Mouse (Mus musculus) forebrain, embryonic 14.5 days (tissue): ENCODE results near the gene Stx6. TPM values are rescaled to one million over a fixed set of nuclear protein-coding genes. Genes with fewer than 3 reads are reported as not detected.

Experiments
- ATAC-seq: fragments of 200-750 bp; cut with Nextera tagmentation; 2 replicates; pipeline ENCODE4 v1.8.0; 2017; ENCODE audit warnings: mild to moderate bottlenecking, moderate library complexity
- DNase-seq: peaks from one replicate; pipeline ENCODE4 v3.0.0-alpha.2; 2015; ENCODE audit warnings: low spot score
- H3K27ac ChIP-seq: fragments of 300-500 bp; sonication (generic); 2 replicates; pipeline ENCODE4 v1.5.1; 2014; ENCODE audit warnings: low read depth, mild to moderate bottlenecking, control low read depth, low read length, moderate library complexity
- H3K27me3 ChIP-seq: fragments of 300-500 bp; sonication (generic); replicated peaks from 2 replicates; pipeline ENCODE4 v1.6.1; 2014; ENCODE audit warnings: low read length, control low read depth, mixed read lengths; ENCODE audit not compliant: control insufficient read depth, insufficient read depth
- H3K36me3 ChIP-seq: fragments of 300-500 bp; sonication (generic); 2 replicates; pipeline ENCODE4 v1.6.1; 2014; ENCODE audit warnings: low read length, control low read depth; ENCODE audit not compliant: control insufficient read depth, insufficient read depth
- H3K4me1 ChIP-seq: fragments of 300-500 bp; sonication (generic); 2 replicates; pipeline ENCODE4 v1.6.1; 2014; ENCODE audit warnings: antibody characterized with exemption, low read length, control low read depth; ENCODE audit not compliant: control insufficient read depth, insufficient read depth
- H3K4me2 ChIP-seq: fragments of 300-500 bp; sonication (generic); 2 replicates; pipeline ENCODE4 v1.6.1; 2014; ENCODE audit warnings: mild to moderate bottlenecking, control low read depth, low read length
- H3K4me3 ChIP-seq: fragments of 300-500 bp; sonication (generic); 2 replicates; pipeline ENCODE4 v1.5.1; 2014; ENCODE audit warnings: low read depth, low read length, control low read depth
- H3K9ac ChIP-seq: fragments of 300-500 bp; sonication (generic); 2 replicates; pipeline ENCODE4 v1.6.1; 2014; ENCODE audit warnings: mild to moderate bottlenecking, low read length, control low read depth, moderate library complexity
- H3K9me3 ChIP-seq: fragments of 300-500 bp; sonication (generic); replicated peaks from 2 replicates; pipeline ENCODE4 v1.6.1; 2016; ENCODE audit warnings: low read length, control low read depth, mixed read lengths; ENCODE audit not compliant: control insufficient read depth
- WGBS: fragments of 180-500 bp; shearing (Covaris S2); extraction: QIAGEN DNeasy Blood & Tissue Kit; methylation state at CpG from one replicate; pipeline ENCODE4 v1.1.7; 2014; 5-methylcytosine and 5-hydroxymethylcytosine counted together
- polyA plus RNA-seq: library from polyadenylated mRNA; unstranded; fragments of >200 nt; fragmentation: Nextera tagmentation; extraction: Ambion mirVana; gene quantifications from 2 replicates; pipeline ENCODE4 v1.2.1, GENCODE M21; 2014

Stx6 gene
- polyA plus RNA-seq, 1 experiment from 2014 or later: 97.7 TPM

DNA sequence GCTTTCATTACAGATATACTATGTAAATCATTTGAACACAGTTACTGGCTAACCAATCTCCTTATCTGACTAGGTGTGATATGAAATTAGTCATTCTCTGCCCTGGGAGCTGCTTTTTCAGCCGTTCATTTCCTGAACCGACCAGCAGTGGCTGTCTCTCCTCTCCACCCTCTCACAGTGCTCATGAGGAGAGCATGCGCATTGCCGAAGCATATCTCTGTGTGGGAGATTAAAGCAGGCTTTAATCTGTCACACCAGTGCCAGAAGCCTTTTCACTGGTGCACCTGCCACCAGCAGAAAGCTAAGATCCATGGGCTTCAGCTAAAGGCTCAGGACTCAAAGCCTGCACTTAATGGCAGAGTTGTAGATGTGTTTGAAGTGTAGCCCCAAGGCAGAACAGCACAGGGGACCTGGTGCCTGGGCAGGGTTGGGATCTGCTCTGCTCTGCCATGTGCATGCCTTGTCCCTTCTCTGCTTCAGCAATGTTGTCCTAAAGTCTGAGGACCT lies 42.9 kb downstream of the Stx6 start:
- Histone ChIP-seq H3K4me3 (no peak overlapping the region), H3K4me1 (peaks cover 56% of the 10 kb centered on the region), H3K9me3 (no peaks in the 10 kb centered on the region), H3K36me3 (peaks cover 44% of the 10 kb centered on the region), H3K27ac (peak overlapping the region; percentile 66; the same call in 1 of the 2 replicates), H3K4me2 (no peak overlapping the region), H3K27me3 (no peaks in the 10 kb centered on the region), H3K9ac (no peak overlapping the region)
- no peak; the same call in 1 of the 2 replicates for ATAC-seq
- DNase-seq: peak; percentile 48
- 51% methylated on average over 4 of the region's 4 CpGs for WGBS

DNA sequence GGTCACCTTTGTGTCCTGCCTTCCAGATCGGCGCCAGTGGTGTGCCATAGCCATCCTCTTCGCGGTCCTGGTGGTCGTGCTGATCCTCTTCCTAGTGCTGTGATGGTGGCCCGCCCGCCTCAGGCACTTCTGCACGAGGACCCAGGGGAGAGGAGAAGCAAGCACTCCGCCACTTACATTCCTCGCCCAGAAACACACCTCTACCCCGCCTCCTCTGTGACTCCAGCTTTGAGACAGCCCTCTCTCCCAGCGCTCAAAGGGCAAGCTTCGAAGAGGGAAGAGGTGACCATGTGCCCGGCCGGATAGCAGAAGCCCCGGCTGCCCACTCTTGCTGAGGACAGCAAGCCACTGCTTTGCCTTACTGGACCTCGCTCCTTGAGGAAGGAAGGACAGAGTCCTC lies 43.4 kb downstream of the Stx6 start:
- H3K4me1 ChIP-seq: peaks cover 56% of the 10 kb centered on the region
- H3K36me3 ChIP-seq: peaks cover 42% of the 10 kb centered on the region
- H3K27me3 ChIP-seq: no peaks in the 10 kb centered on the region
- H3K9ac ChIP-seq: peak overlapping the region; percentile 21; the same call in 1 of the 2 replicates
- no peak for DNase-seq
- no peak overlapping the region for H3K4me3 ChIP-seq
- H3K9me3 ChIP-seq: no peaks in the 10 kb centered on the region
- no peak for ATAC-seq
- 86% methylated on average over 17 of the region's 17 CpGs for WGBS
- peak overlapping the region; percentile 66 for H3K27ac ChIP-seq
- no peak overlapping the region for H3K4me2 ChIP-seq

DNA sequence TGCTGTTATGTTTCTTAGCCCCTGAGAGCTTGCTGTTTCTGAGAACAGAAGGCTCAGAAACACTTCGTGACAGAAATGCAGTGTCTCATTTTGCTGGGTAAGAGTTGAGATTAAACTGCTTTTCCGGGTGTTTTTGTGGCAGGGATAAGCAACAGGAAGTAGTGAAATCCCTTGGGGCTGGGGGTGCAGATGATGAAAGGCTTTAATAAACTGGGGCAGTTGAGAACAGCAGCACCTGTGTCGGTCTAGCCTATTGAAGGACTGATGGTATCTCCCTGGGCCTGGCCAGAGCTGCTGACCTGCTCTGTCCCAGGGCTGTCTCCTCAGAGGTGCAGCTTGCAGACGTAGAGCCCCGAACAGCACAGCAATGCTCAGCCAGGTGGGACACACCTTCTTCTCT lies 44.0 kb downstream of the Stx6 start:
- DNase-seq: no peak
- Histone ChIP-seq H3K27me3 (no peaks in the 10 kb centered on the region), H3K27ac (peak overlapping the region; percentile 66), H3K36me3 (peaks cover 42% of the 10 kb centered on the region), H3K4me1 (peaks cover 52% of the 10 kb centered on the region), H3K9ac (peak overlapping the region; percentile 21; the same call in 1 of the 2 replicates), H3K4me3 (no peak overlapping the region), H3K9me3 (no peaks in the 10 kb centered on the region), H3K4me2 (no peak overlapping the region)
- no peak for ATAC-seq
- WGBS: 88% methylated on average over 5 of the region's 5 CpGs

DNA sequence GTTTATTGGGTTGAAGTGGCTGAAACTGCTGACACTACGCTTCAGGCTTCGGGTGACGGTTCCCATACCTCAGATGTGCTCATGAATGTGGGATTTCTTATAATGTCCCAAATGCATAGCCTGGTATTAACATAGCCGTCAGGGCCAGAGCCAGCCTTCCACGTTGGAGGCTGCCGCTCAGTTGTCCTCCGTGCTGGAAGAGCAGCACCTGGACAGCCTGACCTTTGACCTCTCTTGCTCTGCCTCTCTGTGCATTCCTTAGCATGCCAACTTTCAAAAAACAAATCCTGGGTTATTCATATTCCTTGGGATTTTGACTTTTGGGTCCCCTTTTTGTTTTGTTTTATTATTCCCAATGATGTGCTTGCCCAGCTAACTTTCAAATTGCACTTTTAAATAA lies 44.6 kb downstream of the Stx6 start:
- Histone ChIP-seq H3K36me3 (peaks cover 40% of the 10 kb centered on the region), H3K27ac (peak overlapping the region; percentile 66; the same call in 1 of the 2 replicates), H3K9ac (no peak overlapping the region), H3K4me2 (no peak overlapping the region), H3K4me3 (no peak overlapping the region), H3K27me3 (no peaks in the 10 kb centered on the region), H3K4me1 (peaks cover 52% of the 10 kb centered on the region), H3K9me3 (no peaks in the 10 kb centered on the region)
- WGBS: 77% methylated on average over 7 of the region's 7 CpGs
- no peak for ATAC-seq
- no peak for DNase-seq

DNA sequence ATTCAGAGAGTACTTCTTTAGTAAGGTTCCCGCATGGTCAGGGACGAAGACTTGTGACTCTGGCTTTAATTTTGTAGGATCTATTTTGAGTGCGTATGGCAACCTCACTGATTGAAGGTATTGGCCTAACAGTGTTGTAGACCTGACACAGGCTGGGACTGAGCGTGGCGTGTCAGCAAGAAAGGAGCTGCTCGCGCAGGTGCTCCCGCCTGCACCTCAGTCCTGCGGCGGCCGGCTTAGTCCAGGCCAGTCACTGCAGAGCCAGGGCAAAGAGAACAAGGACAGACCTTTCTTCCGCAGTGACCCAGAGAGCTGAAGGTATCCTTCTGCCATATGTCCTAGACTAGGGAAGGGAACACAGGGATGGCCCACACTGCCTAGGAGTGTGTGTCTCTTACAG lies 45.4 kb downstream of the Stx6 start:
- Histone ChIP-seq H3K9ac (peak overlapping the region; percentile 40; the same call in 1 of the 2 replicates), H3K4me2 (0 out of 2 replicates have a peak overlapping the region, but pooled peaks have one; percentile 7), H3K9me3 (no peaks in the 10 kb centered on the region), H3K27ac (peak overlapping the region; percentile 92), H3K27me3 (no peaks in the 10 kb centered on the region), H3K36me3 (peaks cover 34% of the 10 kb centered on the region), H3K4me3 (no peak overlapping the region), H3K4me1 (peaks cover 52% of the 10 kb centered on the region)
- ATAC-seq: peak; percentile 18
- DNase-seq: no peak
- WGBS: 63% methylated on average over 12 of the region's 12 CpGs

DNA sequence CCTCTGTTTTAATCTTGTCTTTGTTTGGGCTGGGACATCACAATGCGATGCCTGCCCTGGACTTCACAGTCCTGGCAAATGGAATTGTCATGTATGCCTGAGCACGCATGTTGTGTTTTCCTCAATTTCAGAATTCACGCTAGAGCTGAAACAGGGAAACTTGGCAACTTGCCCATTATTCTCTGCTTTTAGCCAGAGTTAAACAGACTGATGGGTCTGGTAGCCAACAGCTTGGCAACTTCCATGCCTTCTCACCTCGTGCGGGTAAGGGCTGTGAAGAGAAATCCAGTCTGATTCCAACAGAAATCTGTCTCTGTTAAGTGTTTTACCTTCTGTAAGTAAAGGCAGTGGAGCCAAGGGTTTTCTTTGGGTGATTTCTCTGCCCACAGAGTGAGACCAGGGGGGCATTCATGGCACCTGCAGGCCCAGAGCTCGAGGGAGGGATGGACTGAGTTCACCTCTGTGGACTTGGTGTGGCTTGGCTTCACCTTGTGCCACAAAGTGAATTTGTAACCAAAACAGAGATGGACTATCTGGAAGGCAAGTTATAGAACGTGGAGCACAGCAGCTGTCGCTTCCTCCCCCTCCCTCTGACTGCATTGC lies 46.1 kb downstream of the Stx6 start:
- Histone ChIP-seq H3K36me3 (peaks cover 34% of the 10 kb centered on the region), H3K9ac (no peak overlapping the region), H3K4me2 (no peak overlapping the region)

DNA sequence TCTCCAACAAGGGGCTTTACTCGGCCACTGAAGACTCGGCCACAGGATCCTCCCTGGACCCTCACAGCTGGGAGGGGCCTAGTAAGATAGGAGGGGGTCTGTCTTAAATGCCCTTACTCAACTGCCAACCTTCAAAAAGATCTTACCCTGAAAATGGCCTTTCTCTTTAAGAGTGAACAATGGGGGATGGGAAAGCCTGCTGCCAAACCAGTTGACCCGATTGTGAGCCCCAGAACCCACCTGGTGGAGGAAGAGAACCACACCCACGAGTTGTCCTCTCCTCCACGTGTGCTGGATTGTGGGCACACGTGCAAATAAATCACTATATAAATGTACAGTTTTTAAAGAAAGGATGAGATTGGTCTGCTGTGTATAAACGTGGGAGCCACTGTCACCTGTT lies 46.8 kb downstream of the Stx6 start:
- peaks cover 55% of the 10 kb centered on the region for H3K4me1 ChIP-seq
- H3K4me3 ChIP-seq: no peak overlapping the region
- peaks cover 33% of the 10 kb centered on the region for H3K36me3 ChIP-seq
- 54% methylated on average over 7 of the region's 7 CpGs for WGBS
- no peaks in the 10 kb centered on the region for H3K9me3 ChIP-seq
- DNase-seq (no peak), ATAC-seq (no peak)
- H3K9ac ChIP-seq: no peak overlapping the region; the same call in 1 of the 2 replicates
- H3K27me3 ChIP-seq: no peaks in the 10 kb centered on the region
- H3K4me2 ChIP-seq: no peak overlapping the region
- peak overlapping the region; percentile 92 for H3K27ac ChIP-seq

More for the DNA sequence above, 46.1 kb downstream of the Stx6 start:
- Histone ChIP-seq H3K4me1 (peaks cover 49% of the 10 kb centered on the region), H3K27me3 (no peaks in the 10 kb centered on the region), H3K27ac (peak overlapping the region; percentile 92), H3K4me3 (no peak overlapping the region), H3K9me3 (no peaks in the 10 kb centered on the region)
- WGBS: 38% methylated on average over 8 of the region's 8 CpGs
- DNase-seq: peak; percentile 97
- ATAC-seq: peak; percentile 77

DNA sequence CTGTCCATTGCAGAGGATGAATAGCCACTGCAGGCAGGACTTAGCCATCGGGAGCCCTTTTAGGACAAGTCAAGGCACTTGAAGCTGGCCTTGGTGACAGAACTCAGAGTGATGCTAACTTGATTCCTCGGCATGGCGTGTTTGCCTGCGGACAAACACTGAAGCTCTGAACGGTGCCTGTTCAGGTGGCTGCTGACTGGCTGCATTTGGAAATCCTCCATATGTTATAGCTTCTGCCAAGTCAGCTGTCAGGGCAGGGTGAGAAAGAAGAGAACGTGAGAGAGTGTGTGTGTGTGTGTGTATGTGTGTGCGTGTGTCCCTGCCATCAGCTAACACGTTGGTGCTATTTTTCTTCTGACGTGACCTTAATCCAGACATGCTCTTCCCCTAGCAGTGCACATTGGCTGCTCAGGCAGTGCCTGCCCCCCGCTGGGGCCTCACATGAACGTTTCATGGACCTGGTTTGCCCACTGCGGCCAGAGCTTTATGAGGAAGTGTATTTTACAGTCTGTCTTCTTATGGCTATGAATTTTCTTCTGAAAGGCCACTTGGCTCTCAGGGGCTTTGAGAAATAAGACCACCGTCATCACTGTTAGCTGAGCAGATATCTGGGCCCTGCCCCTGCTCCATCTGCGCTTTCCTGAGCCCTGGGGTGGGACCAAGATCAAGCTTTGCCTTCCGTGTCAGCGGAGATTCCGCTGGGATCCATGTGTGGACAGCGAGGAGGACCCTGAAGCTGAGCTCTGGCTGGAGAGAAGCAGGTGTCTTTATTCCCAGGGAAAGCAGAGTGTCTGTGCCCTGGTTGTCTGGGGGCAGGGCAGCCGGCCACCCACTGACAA lies 47.5 kb downstream of the Stx6 start:
- WGBS: 65% methylated on average over 19 of the region's 19 CpGs
- no peak overlapping the region for H3K4me3 ChIP-seq
- H3K4me1 ChIP-seq: peaks cover 56% of the 10 kb centered on the region
- peak overlapping the region; percentile 13; the same call in 1 of the 2 replicates for H3K9ac ChIP-seq
- ATAC-seq (peak; percentile 11; the same call in 1 of the 2 replicates), DNase-seq (peak; percentile 73)
- no peaks in the 10 kb centered on the region for H3K9me3 ChIP-seq
- H3K36me3 ChIP-seq: peaks cover 26% of the 10 kb centered on the region
- no peak overlapping the region for H3K4me2 ChIP-seq
- H3K27ac ChIP-seq: peak overlapping the region; percentile 92
- H3K27me3 ChIP-seq: no peaks in the 10 kb centered on the region
